Mouse (Mus musculus): Measurements from ENCODE around the gene Cdc14b.

The Cdc14b gene

DNA sequence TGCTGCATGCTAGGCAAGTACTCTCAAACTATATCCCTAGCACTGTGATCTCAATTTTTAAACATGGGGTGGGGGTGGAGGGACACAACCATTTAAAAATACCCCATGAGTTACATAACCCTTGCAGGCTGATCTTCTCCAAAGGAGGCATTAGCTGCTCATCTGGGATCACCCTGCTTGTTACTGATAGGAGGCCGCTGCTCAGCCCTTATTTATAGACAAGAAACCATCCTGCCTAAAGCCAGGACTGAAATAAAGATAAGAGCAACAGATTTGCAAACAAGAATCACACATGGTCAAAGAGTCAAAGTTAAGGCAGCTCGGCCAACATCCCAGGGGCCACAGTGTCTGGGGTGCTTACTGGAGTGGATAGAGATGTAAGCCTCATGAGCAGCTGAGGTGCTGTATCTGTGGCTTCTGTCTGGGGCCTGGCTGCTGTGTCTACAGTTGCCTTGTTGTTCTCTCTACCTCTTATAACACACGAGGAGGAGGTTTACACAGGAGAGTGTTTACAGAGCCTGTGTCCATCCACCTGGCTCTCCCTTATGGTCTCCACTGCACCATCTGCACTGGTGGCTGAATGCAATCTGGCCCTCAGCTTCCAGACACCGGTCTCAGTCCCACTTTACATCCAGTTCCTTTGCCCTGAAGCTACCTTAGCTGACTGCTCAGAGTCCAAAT lies 38.0 kb downstream of the Cdc14b start:
- DNase-seq (ENCODE audit: low read depth in 1 of 2, low spot score in 2 of 2): no peak

DNA sequence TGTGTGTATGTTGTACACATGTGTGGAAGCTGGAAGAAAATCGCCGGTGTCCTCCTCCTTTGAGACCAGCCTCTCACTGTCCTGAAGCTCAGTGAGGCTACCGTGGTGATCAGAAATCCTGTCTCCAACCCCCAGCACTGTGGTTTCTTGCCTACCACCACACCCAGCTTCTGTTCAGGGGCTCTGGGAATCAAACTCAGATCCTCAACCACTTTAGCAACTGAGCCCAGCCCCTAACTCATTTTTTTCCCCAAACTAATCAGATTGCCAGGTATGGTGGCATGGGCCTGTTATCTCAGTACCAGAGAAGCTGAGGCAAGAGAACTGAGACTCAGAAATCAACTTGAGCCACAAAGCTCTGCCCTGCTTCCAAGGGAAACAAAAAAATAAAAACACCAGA lies 39.3 kb downstream of the Cdc14b start:
- no peak for DNase-seq (ENCODE audit: low read depth in 1 of 2, low spot score in 2 of 2)

- no peak for DNase-seq (ENCODE audit: low read depth in 1 of 2, low spot score in 2 of 2)
These were observed 39.9 kb downstream of the Cdc14b start for GRCm38 (mm10) chr13:64235062-64235715.

DNA sequence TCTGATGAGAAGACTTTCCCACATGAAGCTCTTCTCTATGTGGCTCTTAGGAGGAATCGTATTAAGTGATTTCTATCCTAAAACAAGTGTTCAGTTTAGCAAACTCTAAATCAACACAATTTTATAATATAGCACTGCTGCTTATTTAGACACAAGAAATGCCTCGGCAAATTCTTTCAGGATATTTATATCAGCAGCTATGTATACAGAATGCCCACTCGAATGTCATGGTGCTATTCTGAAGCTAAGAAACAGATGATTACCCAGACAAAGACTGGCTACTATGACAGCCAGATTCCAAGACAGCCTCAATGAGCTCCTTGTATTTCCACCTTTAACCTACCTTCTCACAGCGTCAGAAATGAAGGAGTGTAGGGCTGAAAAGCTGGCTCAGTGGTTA lies 42.0 kb downstream of the Cdc14b start:
- DNase-seq (ENCODE audit: low read depth in 1 of 2, low spot score in 2 of 2): no peak

DNA sequence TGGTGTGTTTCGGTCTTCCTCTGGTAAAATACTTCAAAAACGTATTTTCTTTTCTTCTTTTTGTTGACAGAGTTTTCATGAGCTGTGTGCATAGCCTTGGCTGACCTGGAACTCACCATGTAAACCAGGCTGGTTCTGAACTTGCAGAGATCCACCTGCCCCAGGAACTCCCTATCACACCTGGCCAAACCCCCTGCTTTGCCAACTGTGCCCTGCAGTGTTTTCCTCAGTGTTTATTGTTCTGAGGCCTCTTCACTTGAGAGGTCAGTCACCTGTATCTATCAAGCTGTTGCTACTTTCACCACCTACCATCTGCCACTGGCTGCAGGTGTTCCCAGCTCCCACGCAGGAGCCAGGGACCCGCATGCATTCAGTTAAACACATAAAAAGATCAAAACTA lies 48.4 kb downstream of the Cdc14b start:
- DNase-seq (ENCODE audit: low read depth in 1 of 2, low spot score in 2 of 2): no peak

DNA sequence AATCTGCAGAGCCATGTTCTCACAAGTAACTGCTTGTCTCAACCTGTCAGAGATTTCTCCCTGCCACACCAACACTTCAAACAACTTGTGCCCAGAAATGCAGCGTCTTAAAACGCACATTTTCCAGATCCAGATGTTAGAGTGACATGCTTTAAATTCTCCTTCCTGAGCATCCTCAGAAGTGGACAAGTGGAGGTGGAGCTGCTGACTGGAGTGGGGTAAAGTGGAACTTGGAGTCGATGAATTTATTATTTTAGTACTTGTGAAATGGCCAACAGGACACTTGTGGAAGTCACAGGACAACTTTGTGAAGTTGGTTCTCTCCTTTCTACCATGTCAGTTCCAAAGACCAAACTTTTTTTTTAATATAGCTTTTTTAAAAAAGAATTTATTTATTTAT lies 49.4 kb downstream of the Cdc14b start:
- no peak for DNase-seq (ENCODE audit: low read depth in 1 of 2, low spot score in 2 of 2)

DNA sequence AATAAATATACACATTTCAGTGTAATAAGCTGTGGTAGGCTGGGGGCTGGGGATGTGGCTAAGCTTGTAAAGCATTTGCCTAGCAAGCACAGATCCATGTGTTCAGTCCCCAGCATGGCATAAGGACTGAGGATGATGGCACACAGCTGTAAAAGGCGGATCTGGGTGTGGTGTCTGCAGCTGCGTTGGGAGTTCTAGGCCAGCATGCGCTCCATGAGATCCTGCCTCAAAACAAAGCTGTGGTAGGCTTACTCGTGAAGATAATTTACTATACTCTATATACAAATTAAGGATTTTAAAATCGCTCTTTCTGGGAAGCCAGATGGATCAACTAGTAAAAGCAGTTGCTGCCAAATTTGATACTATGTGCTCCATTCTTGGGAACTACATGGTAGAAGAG lies 60.2 kb downstream of the Cdc14b start:
- no peak for DNase-seq (ENCODE audit: low read depth in 1 of 2, low spot score in 2 of 2)

GRCm38 (mm10) chr13:64211995-64212603 lies 63.0 kb downstream of the Cdc14b start:
- DNase-seq (ENCODE audit: low read depth in 1 of 2, low spot score in 2 of 2): no peak

GRCm38 (mm10) chr13:64208146-64208545 lies 66.9 kb downstream of the Cdc14b start:
- DNase-seq (ENCODE audit: low read depth in 1 of 2, low spot score in 2 of 2): no peak

GRCm38 (mm10) chr13:64205186-64205585 lies 69.9 kb downstream of the Cdc14b start:
- DNase-seq (ENCODE audit: low read depth in 1 of 2, low spot score in 2 of 2): no peak

GRCm38 (mm10) chr13:64204726-64205125 lies 70.4 kb downstream of the Cdc14b start:
- no peak for DNase-seq (ENCODE audit: low read depth in 1 of 2, low spot score in 2 of 2)

- DNase-seq (ENCODE audit: low read depth in 1 of 2, low spot score in 2 of 2): no peak
These were observed 74.2 kb downstream of the Cdc14b start for GRCm38 (mm10) chr13:64200911-64201310.

DNA sequence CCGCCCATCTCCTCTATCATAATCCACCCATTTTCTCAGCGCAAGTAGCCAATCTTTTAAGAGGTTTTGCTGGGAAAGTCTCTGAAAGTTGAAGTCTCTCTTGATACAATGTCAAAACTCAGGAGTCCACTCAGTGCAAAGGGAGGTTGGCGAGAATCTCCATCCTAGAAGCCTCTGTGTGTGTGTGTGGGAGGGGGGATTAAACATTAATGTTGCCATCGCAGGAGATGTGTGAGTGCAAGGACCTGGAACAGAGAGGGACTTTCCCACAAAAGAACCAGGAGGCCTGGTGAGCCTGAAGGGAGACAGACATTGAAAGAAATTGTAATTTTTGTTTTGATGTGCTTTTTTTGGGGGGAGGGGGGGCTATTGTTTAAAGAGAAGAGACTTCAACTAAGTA lies 76.8 kb downstream of the Cdc14b start:
- DNase-seq (ENCODE audit: low read depth in 1 of 2, low spot score in 2 of 2): no peak

DNA sequence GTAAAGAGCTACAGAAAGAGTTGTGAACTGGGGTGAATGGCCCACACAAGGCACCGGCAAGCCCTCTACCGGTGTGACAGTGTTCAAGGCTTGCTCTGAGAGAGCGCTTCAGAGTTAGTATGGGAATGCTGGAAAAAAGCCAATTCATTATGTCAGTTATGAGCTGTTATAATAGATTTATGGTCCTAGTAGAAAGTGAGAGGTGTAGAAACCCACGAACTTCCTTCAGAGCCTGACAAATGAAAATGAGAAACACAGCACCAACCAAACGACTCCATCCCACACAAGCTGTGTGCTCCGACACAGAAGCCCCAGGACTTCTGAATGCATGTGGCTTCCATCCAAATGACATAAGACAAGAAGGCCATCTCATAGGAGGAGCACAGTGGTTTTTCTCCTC lies 77.2 kb downstream of the Cdc14b start:
- DNase-seq (ENCODE audit: low read depth in 1 of 2, low spot score in 2 of 2): no peak

DNA sequence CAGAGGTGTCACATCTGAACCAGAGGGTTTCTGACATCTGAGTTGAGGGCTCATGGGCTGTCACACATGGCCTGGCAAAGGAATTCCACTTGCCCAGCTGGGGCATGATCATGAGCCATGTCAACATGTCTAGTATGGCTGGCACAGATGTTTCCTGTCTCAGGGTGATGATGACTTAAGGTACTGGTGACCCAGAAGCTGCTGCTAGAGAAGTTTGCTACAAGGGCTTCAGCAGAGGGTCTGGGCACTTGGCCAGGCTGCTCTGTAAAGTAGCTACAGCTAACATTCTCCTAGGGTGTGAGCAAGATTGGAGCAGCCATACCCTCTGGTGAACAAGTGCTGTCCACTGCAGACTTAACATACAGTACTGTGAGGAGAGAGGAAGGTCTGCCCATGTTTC lies 88.0 kb downstream of the Cdc14b start:
- no peak for DNase-seq (ENCODE audit: low read depth in 1 of 2, low spot score in 2 of 2)

GRCm38 (mm10) chr13:64186516-64186915 lies 88.6 kb downstream of the Cdc14b start:
- no peak for DNase-seq (ENCODE audit: low read depth in 1 of 2, low spot score in 2 of 2)

GRCm38 (mm10) chr13:64185586-64185985 lies 89.5 kb downstream of the Cdc14b start:
- DNase-seq (ENCODE audit: low read depth in 1 of 2, low spot score in 2 of 2): no peak

- no peak for DNase-seq (ENCODE audit: low read depth in 1 of 2, low spot score in 2 of 2)
These were observed 89.9 kb downstream of the Cdc14b start for GRCm38 (mm10) chr13:64185176-64185575.

DNA sequence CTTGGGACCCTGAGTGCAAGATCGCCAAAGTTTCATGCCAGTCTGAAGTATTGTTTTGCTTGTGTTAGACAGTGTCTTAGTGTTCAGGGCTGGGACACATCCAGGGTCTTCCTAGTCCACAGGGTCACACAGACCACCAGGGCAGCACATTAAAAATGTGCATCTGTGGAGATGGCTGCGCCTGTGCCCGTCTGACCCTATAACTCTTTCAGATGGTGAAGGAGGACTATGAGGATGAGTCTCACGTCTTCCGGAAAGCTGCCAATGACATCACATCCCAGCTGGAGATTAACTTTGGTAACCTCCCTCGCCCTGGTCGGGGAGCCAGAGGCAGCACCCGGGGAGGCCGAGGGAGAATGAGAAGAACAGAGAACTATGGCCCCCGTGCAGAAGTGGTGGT lies 90.7 kb downstream of the Cdc14b start:
- no peak for DNase-seq (ENCODE audit: low read depth in 1 of 2, low spot score in 2 of 2)

- DNase-seq (ENCODE audit: low read depth in 1 of 2, low spot score in 2 of 2): no peak
These were observed 91.5 kb downstream of the Cdc14b start for GRCm38 (mm10) chr13:64183583-64183982.

GRCm38 (mm10) chr13:64182091-64182490 lies 93.0 kb downstream of the Cdc14b start:
- DNase-seq (ENCODE audit: low read depth in 1 of 2, low spot score in 2 of 2): no peak

- DNase-seq (ENCODE audit: low read depth in 1 of 2, low spot score in 2 of 2): peak in 1 of 2 experiments; percentile 39
These were observed 94.2 kb downstream of the Cdc14b start for GRCm38 (mm10) chr13:64180888-64181287.

DNA sequence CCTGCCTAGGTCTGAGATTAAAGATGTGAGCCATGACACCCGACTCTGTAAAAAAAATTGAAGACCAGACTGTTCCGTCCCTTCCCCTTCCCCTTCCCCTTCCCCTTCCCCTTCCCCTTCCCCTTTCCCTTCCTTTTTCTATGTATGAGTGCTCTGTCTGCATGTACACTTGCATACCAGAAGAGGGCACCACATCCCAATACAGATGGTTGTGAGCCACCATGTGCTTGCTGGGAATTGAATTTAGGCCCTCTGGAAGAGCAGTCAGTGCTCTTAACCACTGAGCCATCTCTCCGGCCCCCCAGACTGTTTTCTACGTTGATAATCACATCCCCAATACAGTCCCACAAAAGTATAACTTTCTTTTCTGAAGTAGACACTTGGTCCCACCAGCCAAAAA lies 94.8 kb downstream of the Cdc14b start:
- DNase-seq (ENCODE audit: low read depth in 1 of 2, low spot score in 2 of 2): no peak

Data from monocyte, adult 2 months (primary cell).